Mouse (Mus musculus) kidney, adult 10 weeks (tissue): Measurements from ENCODE around the gene Ythdf1. TPM values are rescaled to one million over a fixed set of nuclear protein-coding genes. Genes with fewer than 3 reads are reported as not detected.

ENCODE experiments used
- polyA plus RNA-seq: library from polyadenylated mRNA; stranded (reverse); fragments of 350-450 nt; fragmentation: Illumina TruSeq; extraction: RNeasy Lipid Tissue Mini Kit (QIAGEN cat#74804); gene quantifications from one replicate; pipeline ENCODE4 v1.2.3, GENCODE M21; 2014; ENCODE audit warnings: low read depth, low replicate concordance

Gene Ythdf1
- polyA plus RNA-seq = 31.2 TPM

DNA sequence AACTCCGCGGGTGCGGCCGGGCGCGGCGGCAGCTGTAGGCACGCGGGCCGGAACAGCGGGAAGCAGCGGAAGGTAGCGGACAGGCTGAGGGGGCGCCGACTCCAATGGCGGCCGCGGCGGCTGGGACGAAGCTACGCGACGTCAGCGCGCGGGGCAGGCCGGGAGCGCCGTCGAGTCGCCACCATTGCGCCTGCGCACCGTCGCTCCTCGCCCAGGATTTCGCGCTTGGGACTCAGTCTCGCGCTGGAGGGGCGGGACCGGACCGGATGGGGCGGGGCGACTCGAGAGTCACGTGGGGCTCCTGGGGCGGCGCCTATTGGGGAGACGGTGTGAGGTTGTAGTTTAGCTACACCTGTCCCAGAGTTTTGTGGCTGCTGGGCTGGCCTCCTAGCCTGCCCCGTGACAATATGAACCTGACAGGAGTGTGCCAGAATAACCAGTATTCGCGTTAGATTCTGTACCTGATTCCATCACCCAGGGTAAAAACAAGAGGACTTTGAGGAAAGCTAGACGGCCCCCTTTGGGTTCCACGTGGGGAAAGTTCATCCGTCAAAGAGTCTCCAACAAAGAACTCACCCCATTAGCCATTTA lies at the start of gene Ythdf1:
Gene Ythdf1, minus strand, starts transcription at position 140 of the 591 bp plus-strand sequence.

DNA sequence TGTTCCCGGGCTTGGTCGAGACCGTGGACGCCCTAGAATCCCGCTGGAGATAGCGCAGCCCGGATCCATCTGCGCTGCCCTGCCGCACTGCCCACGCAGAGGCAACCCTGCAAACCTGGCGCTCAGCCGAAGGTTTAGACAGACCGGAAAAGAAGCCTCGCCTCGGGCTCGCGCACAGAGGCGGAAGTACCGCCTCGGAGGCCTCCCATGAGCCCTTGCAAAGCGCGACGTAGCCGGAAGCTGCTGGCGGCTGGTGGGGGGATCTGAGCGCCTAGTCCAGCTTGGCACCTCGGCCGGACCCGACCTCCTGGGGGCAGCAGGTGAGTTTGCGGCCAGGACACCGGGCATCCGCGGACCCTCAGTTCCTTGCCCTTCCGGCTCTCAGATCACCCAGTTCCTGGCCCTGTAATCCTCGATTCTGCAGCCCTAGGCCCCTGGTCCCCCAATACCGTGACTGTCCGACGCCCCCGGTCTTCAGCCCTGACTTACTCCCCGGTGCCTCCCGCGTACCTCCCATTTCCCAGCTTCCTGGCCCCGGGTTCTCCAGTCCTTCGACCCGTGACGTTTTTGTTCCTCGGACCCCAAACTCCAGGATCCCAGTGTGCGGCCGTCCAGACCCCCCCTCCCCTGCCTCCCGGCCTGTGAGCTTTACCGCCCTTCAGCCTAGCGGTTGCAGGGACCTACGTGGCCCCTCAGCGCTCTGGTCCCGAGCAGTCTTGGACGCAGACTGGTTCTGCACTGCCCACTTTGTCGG lies 46.4 kb upstream of the Ythdf1 start, which contains the start of gene Arfgap1:
Gene Arfgap1, plus strand, starts transcription at position 216 of the 754 bp plus-strand sequence.

DNA sequence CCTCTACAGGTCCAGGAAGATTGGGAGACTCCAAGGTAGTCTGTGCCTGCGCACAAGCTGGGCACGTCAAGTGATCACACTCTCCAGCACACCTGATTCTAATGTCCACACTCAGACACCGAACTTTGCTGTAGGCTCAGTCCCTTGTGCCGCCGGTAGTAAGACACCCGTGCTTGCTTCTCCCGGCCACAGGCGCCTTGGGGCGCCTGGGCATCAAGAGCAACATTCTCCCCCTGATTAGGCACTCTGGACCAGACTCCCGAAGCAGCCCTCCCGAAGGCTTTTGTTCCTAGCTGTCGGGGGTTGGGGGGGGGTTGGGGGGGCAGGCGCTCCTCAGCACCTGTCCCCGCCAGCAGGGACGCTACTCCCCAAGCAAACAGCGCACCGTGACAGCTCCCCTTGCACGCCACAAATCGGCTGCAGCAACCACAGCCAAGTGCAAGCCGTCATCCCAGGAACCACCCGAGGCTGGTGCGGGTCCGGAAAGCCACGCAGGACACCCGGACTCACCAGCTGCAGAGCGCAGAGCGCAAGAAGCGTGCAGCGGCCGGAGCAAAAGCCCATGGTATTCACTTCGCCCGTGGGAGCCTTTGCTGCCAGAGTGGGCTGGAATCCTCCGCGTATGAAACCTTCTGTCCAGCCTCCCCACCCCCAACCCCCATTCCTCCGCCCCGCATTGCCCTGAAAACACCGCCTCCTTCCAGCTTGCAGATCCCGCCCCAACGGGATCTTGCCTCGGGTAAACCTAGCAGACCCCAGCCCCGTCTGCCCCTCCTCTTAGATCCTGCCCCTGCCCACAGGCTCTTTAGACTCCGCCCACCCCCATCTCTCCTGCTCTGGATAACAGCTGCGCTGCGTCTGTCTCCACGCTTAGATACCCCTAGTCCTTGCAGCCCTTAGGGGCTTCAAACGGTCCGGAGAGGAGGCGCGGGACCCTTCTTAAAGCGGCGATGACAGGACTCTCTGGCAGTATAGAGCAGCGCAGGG lies 33.6 kb upstream of the Ythdf1 start, which contains the start of gene Nkain4:
Gene Nkain4, minus strand, starts transcription at position 639 of the 987 bp plus-strand sequence.

DNA sequence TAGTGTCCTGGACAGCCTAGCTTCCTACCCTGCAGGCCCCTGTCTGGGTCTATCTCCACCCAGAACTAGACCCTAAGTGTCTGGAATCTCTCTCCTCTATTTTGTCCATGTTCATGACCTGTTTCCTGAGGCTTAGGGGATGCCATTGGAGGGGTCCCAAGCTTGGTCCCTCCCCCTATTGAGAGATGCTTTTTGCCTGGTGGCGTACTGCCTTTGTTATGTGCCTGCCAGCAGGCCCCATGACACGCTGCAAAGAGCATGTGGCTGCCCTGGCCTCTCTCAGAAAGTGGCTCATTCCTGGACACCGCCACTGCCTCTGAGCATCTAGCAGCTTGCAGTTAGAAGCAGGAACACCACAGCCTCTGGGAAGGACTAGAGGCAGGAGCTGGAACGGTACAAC lies 8.0 kb upstream of the Ythdf1 start, which contains the start of gene Birc7:
Gene Birc7, plus strand, starts transcription at position 301 of the 400 bp plus-strand sequence.

Other genes with a start within 250 kb of the Ythdf1 start
- gene Dido1, start 210.9 kb downstream of the Ythdf1 start, polyA plus RNA-seq = 15.1 TPM
- gene Gid8, start 210.8 kb downstream of the Ythdf1 start, polyA plus RNA-seq = 40.3 TPM
- not detected for gene Slc17a9, start 195.7 kb downstream of the Ythdf1 start, polyA plus RNA-seq
- gene Bhlhe23, start 144.0 kb downstream of the Ythdf1 start, polyA plus RNA-seq = not detected
- not detected for gene Birc7, start 8.1 kb upstream of the Ythdf1 start, polyA plus RNA-seq
- gene Nkain4, start 33.8 kb upstream of the Ythdf1 start, polyA plus RNA-seq = not detected
- gene Arfgap1, start 46.3 kb upstream of the Ythdf1 start, polyA plus RNA-seq = 2.5 TPM
- gene Col20a1, start 65.6 kb upstream of the Ythdf1 start, polyA plus RNA-seq = not detected
- 4.8 TPM for gene Chrna4, start 122.6 kb upstream of the Ythdf1 start, polyA plus RNA-seq
- gene Kcnq2, start 214.4 kb upstream of the Ythdf1 start, polyA plus RNA-seq = not detected
- not detected for gene Eef1a2, start 236.1 kb upstream of the Ythdf1 start, polyA plus RNA-seq